Mouse (Mus musculus) frontal cortex, postnatal 10 days (tissue): Measurements from ENCODE around the gene BC037034.
"Not testable (repeated sequence)": the region's sequence is repeated elsewhere in the genome, so short reads cannot be mapped to it uniquely, and the experiment has no call there.

Experiments used
- DNase-seq, 2 experiments: peaks; one replicate each; pipeline ENCODE4 v3.0.0; 2022; ENCODE audit warnings: low spot score in 2 of 2, mixed read lengths in 1 of 2

The BC037034 gene

DNA sequence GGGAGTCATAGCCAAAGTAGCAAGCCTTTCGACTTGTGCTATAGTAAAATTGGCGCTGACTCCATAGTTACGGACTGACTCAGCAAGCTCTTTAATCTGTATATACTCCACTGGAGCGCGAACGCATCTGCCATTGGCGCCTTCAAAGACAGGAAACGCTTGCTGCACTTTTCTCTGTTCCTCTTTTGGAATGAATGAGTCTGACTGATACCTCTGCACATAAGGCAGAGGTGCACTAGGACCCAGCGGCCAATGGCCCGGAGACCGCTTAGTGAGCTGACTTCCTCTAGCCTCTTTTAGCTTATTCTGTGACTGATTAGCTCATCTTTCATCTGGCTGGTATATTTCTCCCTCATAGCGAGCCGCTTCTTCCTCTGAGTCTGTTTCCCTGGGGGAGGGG lies 47.2 kb downstream of the BC037034 start:
- DNase-seq: not testable (repeated sequence)
